Mouse (Mus musculus) megakaryocyte, embryonic 14.5 days (primary cell): ENCODE results near the gene St6galnac3.

Experiments
- FLI1 ChIP-seq: IDR thresholded peaks from 2 replicates; pipeline ENCODE4 v1.6.1; 2012; ENCODE audit warnings: low read length, inconsistent platforms, mixed read lengths
- GATA1 ChIP-seq: IDR thresholded peaks from 3 replicates; pipeline ENCODE4 v1.6.1; 2012; ENCODE audit warnings: mixed read lengths, low read length, inconsistent platforms, borderline replicate concordance

DNA sequence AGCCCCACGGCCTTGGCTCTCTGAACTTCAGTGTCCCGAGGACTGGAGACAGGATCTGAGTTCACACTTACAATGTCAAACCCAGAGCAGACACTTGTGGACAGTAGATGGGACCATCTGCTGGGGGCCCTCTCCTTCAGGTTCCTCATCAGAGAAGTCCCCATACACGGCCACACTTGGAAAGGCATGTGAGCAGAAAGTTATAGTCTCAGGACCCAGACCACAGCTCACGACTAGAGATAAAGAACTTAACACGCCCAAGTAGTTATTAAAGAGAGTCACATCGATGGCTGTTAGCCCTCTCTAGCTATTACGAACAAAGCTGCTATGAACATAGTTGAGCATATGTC lies 88.2 kb downstream of the St6galnac3 start:
- TF ChIP-seq GATA1 (no peak), FLI1 (no peak)
